Mouse (Mus musculus): Measurements from ENCODE around the gene Bhlhe41. TPM values are rescaled to one million over a fixed set of nuclear protein-coding genes. Genes with fewer than 3 reads are reported as not detected.

Gene Bhlhe41
- polyA plus RNA-seq, 1 experiment from 2014 or later = 0.45 TPM

DNA sequence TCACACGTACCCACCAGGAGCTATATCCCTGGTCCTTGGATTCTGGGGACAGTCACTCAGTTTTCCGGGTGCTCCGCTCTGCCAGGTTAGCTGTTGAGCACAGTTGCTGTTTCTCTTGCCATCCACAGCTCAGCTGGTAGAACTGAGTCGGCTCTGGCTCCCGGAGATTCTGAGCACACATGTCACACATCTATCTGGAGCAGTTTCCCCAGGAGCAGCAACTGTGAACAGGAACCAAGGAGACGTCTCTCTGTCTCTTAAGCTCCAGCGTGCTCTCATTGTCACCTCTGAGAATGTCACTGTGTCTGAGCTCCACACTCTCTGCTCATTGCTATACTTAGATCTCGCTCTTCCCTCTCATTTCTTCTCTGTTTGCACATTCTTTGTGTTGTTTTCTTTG, 32.4 kb downstream of the Bhlhe41 start:
- H3K4me2 ChIP-seq = no peak overlapping the region
- no peaks in the 10 kb centered on the region for H3K9me3 ChIP-seq (ENCODE audit: control insufficient read depth, low read length)
- no peak for DNase-seq (ENCODE audit: low spot score)

DNA sequence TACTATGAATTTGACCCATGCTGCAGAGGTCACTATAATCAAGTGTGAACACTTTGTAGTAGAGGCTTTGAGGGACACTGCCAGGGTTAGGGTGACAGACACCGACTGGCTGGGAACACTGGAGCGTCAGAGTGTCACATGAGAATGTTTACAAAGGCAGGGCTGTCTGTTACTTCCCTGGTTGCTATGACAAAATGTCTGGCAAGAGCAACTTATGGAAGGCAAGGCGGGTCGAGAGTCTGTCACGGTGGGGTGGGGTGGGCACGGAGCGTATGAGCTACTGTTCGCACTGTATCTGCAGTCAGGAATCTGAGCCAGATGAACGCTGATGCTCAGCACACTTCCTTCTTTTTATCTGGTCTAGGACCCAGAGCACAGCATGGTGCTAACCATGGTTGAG, 34.7 kb downstream of the Bhlhe41 start:
- Histone ChIP-seq H3K27me3 (replicated peaks; ENCODE audit: control insufficient read depth, insufficient read depth, low read length) (no peaks in the 10 kb centered on the region), H3K4me3 (ENCODE audit: low read depth, low read length) (no peak overlapping the region), H3K4me2 (no peak overlapping the region), H3K9me3 (ENCODE audit: control insufficient read depth, low read length) (no peaks in the 10 kb centered on the region), H3K36me3 (ENCODE audit: control insufficient read depth, insufficient read depth, low read length) (no peaks in the 10 kb centered on the region), H3K9ac (ENCODE audit: low read depth, low read length) (no peak overlapping the region), H3K27ac (ENCODE audit: low read depth, low read length) (no peak overlapping the region), H3K4me1 (replicated peaks; ENCODE audit: control insufficient read depth, insufficient read depth, low read length) (no peaks in the 10 kb centered on the region)
- DNase-seq (ENCODE audit: low spot score) (no peak), ATAC-seq (replicated peaks; ENCODE audit: low FRiP score) (no peak)
- 58% methylated on average over 9 of the region's 9 CpGs for WGBS

More for the DNA sequence above, 32.4 kb downstream of the Bhlhe41 start:
- no peak for ATAC-seq (replicated peaks; ENCODE audit: low FRiP score)
- no peaks in the 10 kb centered on the region for H3K27me3 ChIP-seq (replicated peaks; ENCODE audit: control insufficient read depth, insufficient read depth, low read length)
- no peaks in the 10 kb centered on the region for H3K4me1 ChIP-seq (replicated peaks; ENCODE audit: control insufficient read depth, insufficient read depth, low read length)
- WGBS = 74% methylated on average over 8 of the region's 8 CpGs
- H3K4me3 ChIP-seq (ENCODE audit: low read depth, low read length) = no peak overlapping the region
- no peak overlapping the region for H3K27ac ChIP-seq (ENCODE audit: low read depth, low read length)
- H3K9ac ChIP-seq (ENCODE audit: low read depth, low read length) = no peak overlapping the region
- H3K36me3 ChIP-seq (ENCODE audit: control insufficient read depth, insufficient read depth, low read length) = no peaks in the 10 kb centered on the region

DNA sequence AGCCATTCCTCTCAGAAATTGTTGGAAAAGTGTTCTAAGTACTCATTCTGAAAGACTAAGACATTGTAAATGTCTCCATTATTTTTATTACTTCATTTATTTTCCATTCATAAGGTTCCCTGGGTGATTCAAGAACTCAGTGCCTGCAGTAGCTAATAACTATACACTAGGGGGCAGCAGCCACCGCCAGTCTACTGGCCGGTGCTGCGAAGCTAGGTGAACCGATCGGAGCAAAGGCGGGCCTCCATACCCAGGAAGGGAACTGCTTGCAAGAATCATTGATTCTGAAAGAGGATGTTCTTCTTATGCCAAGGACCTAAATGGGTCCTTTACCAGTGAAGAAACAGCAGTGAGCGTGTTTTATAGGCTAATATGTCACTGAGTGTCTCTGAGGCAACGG, 35.2 kb downstream of the Bhlhe41 start:
- Histone ChIP-seq H3K9ac (ENCODE audit: low read depth, low read length) (no peak overlapping the region), H3K4me1 (replicated peaks; ENCODE audit: control insufficient read depth, insufficient read depth, low read length) (no peaks in the 10 kb centered on the region), H3K36me3 (ENCODE audit: control insufficient read depth, insufficient read depth, low read length) (no peaks in the 10 kb centered on the region), H3K4me2 (no peak overlapping the region), H3K27ac (ENCODE audit: low read depth, low read length) (no peak overlapping the region), H3K4me3 (ENCODE audit: low read depth, low read length) (no peak overlapping the region), H3K9me3 (ENCODE audit: control insufficient read depth, low read length) (no peaks in the 10 kb centered on the region), H3K27me3 (replicated peaks; ENCODE audit: control insufficient read depth, insufficient read depth, low read length) (no peaks in the 10 kb centered on the region)
- WGBS = 20% methylated on average over 8 of the region's 8 CpGs
- no peak for DNase-seq (ENCODE audit: low spot score)
- no peak for ATAC-seq (replicated peaks; ENCODE audit: low FRiP score)

DNA sequence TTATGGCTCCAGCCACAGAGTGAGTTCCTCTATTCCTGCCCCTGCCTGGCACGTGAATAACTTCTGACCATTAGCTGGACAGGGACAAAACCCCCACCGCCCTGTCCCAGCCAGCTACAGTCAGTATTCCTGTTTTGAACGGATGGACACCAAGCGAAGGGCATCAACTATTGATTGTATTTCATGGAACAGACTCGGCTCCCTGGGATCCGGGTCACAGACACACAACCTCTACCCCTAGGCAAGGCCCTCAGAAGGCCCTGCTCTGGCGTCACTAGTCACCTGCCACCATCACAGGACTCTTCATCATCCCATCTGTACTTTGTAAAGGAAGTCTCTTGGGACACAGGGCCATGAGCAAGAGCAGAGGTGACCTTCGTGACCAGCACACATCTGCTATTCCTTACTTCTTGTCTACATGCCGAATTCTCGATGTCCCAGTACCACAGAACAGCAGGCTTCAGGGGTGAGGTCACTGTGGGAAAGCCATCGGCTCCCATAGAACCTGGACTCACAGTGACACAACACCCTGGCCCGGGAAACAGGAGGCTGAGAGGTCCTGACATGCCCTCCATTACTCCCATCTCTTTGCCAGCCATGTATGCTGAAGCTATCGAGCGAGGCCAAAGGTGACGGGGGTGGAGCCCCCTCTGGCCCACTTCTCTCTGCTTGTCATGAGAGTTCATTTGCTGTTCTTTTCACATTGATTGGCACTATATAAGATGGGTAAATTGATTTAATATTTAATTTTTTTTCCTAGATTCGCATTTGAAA, 36.1 kb downstream of the Bhlhe41 start:
- peak; percentile 12; the same call in 1 of the 2 replicates for ATAC-seq (replicated peaks; ENCODE audit: low FRiP score)
- no peaks in the 10 kb centered on the region for H3K36me3 ChIP-seq (ENCODE audit: control insufficient read depth, insufficient read depth, low read length)
- 77% methylated on average over 16 of the region's 16 CpGs for WGBS

DNA sequence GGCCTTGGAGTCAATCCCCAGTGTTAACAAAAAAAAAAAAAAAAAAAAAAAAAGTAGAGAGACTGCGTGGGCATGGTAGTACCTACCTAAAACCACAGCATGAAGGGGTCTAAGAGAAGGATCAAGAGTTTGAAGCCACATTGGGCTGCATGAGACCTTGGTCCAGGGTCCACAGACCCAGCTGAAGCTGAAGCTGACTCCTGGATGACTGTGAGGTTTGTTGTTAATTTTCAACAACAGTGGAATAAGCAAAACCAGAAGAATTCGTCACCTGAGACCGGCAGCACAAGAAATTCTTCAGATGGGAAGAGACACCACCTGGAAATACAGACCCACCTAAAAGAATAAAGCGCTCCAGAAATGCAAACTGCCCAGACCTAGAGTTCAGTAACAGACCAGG, 39.1 kb downstream of the Bhlhe41 start:
- H3K27ac ChIP-seq (ENCODE audit: low read depth, low read length) = no peak overlapping the region

More for the DNA sequence above, 36.1 kb downstream of the Bhlhe41 start:
- Histone ChIP-seq H3K9me3 (ENCODE audit: control insufficient read depth, low read length) (no peaks in the 10 kb centered on the region), H3K27me3 (replicated peaks; ENCODE audit: control insufficient read depth, insufficient read depth, low read length) (no peaks in the 10 kb centered on the region), H3K9ac (ENCODE audit: low read depth, low read length) (no peak overlapping the region), H3K4me2 (no peak overlapping the region), H3K27ac (ENCODE audit: low read depth, low read length) (no peak overlapping the region), H3K4me1 (replicated peaks; ENCODE audit: control insufficient read depth, insufficient read depth, low read length) (no peaks in the 10 kb centered on the region), H3K4me3 (ENCODE audit: low read depth, low read length) (no peak overlapping the region)
- DNase-seq (ENCODE audit: low spot score) = no peak

DNA sequence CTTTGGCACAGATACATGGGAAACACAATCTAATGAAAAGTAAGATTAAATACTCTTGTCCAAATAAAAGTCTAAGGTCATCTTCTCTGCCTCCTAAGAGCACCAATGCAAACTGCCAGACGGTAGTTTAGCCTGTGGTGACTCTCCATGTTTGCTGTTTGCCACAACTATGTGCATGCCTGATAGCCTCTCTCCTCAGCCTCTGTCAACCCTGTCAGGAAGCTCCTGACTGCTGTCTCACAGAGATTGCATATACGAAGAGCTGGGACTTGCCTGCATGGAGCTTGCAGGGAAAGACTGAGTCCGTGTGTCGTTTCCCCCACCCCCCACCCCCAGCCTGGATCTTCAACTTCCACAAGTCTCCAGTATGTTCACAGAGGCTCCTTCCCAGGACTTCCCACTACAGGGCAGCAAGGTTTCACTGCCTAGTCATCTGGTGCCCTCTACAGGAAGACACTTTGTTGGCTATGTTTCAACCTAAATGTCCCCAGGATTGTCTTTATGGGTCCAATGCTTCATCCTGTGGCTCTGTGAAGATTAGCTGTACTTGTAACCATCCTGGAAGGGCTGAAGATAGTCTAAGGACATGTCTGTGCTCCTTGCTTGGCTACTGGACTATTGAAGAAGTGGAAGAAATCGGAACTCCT, 41.6 kb downstream of the Bhlhe41 start:
- Histone ChIP-seq H3K27me3 (replicated peaks; ENCODE audit: control insufficient read depth, insufficient read depth, low read length) (no peaks in the 10 kb centered on the region), H3K4me3 (ENCODE audit: low read depth, low read length) (no peak overlapping the region), H3K9ac (ENCODE audit: low read depth, low read length) (no peak overlapping the region), H3K4me2 (no peak overlapping the region), H3K9me3 (ENCODE audit: control insufficient read depth, low read length) (no peaks in the 10 kb centered on the region), H3K27ac (ENCODE audit: low read depth, low read length) (no peak overlapping the region), H3K36me3 (ENCODE audit: control insufficient read depth, insufficient read depth, low read length) (no peaks in the 10 kb centered on the region), H3K4me1 (replicated peaks; ENCODE audit: control insufficient read depth, insufficient read depth, low read length) (no peaks in the 10 kb centered on the region)
- DNase-seq (ENCODE audit: low spot score) = no peak
- WGBS = 29% methylated on average over 5 of the region's 5 CpGs
- ATAC-seq (replicated peaks; ENCODE audit: low FRiP score) = peak; percentile 48; the same call in 1 of the 2 replicates

More for the DNA sequence above, 39.1 kb downstream of the Bhlhe41 start:
- H3K9me3 ChIP-seq (ENCODE audit: control insufficient read depth, low read length) = no peaks in the 10 kb centered on the region
- H3K4me2 ChIP-seq = no peak overlapping the region
- H3K4me1 ChIP-seq (replicated peaks; ENCODE audit: control insufficient read depth, insufficient read depth, low read length) = no peaks in the 10 kb centered on the region
- ATAC-seq (replicated peaks; ENCODE audit: low FRiP score) (no peak), DNase-seq (ENCODE audit: low spot score) (no peak)
- WGBS = 90% methylated on average over 4 of the region's 4 CpGs
- no peaks in the 10 kb centered on the region for H3K27me3 ChIP-seq (replicated peaks; ENCODE audit: control insufficient read depth, insufficient read depth, low read length)
- H3K9ac ChIP-seq (ENCODE audit: low read depth, low read length) = no peak overlapping the region
- H3K36me3 ChIP-seq (ENCODE audit: control insufficient read depth, insufficient read depth, low read length) = no peaks in the 10 kb centered on the region
- H3K4me3 ChIP-seq (ENCODE audit: low read depth, low read length) = no peak overlapping the region

DNA sequence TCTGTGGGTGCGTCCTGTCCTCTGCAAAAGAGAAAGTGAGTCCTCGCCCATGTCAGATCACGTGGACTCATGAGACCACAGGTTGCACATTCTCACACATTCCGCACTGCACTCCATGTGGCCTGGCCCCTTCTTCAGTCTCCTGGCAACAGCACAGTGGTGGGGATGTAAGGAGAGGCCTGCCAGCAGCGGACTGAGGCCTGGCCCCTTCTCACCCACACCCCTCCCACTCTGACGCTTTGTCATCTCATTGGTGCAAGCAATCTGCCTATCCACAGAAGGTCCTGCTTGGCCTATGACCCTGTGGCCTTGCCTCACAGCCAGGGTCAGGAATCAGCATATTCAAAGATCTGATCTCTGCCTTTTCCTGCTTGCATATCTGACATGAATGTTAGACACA, 42.3 kb downstream of the Bhlhe41 start:
- H3K27me3 ChIP-seq (replicated peaks; ENCODE audit: control insufficient read depth, insufficient read depth, low read length) = no peaks in the 10 kb centered on the region
- H3K27ac ChIP-seq (ENCODE audit: low read depth, low read length) = no peak overlapping the region
- H3K9me3 ChIP-seq (ENCODE audit: control insufficient read depth, low read length) = no peaks in the 10 kb centered on the region
- H3K9ac ChIP-seq (ENCODE audit: low read depth, low read length) = no peak overlapping the region
- WGBS = 58% methylated on average over 6 of the region's 6 CpGs
- H3K36me3 ChIP-seq (ENCODE audit: control insufficient read depth, insufficient read depth, low read length) = no peaks in the 10 kb centered on the region
- DNase-seq (ENCODE audit: low spot score) (no peak), ATAC-seq (replicated peaks; ENCODE audit: low FRiP score) (peak; percentile 69)
- H3K4me1 ChIP-seq (replicated peaks; ENCODE audit: control insufficient read depth, insufficient read depth, low read length) = no peaks in the 10 kb centered on the region
- no peak overlapping the region for H3K4me3 ChIP-seq (ENCODE audit: low read depth, low read length)
- H3K4me2 ChIP-seq = no peak overlapping the region

DNA sequence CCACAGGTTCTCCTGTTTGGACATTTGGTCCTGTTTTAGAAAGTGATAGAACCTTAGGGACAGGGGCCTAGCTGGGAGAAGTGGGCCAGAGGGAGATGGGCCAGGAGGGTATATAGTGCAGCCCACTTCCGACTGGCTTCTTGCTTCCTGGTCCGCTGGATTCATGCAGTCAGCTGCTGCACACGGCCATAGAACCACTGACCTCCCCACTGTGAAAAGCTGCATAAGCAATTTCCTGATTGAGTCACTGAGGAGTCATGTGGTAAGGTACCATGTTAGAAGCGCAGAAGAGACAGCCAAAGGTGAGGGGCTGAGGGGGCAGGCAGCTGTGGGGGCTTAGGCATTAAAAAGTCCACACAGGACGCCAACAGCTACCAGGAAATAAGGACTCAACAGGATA, 43.1 kb downstream of the Bhlhe41 start:
- 76% methylated on average over 5 of the region's 5 CpGs for WGBS
- Histone ChIP-seq H3K9ac (ENCODE audit: low read depth, low read length) (no peak overlapping the region), H3K36me3 (ENCODE audit: control insufficient read depth, insufficient read depth, low read length) (no peaks in the 10 kb centered on the region), H3K27me3 (replicated peaks; ENCODE audit: control insufficient read depth, insufficient read depth, low read length) (no peaks in the 10 kb centered on the region), H3K4me3 (ENCODE audit: low read depth, low read length) (no peak overlapping the region), H3K27ac (ENCODE audit: low read depth, low read length) (no peak overlapping the region), H3K9me3 (ENCODE audit: control insufficient read depth, low read length) (no peaks in the 10 kb centered on the region), H3K4me2 (no peak overlapping the region), H3K4me1 (replicated peaks; ENCODE audit: control insufficient read depth, insufficient read depth, low read length) (no peaks in the 10 kb centered on the region)
- ATAC-seq (replicated peaks; ENCODE audit: low FRiP score) (no peak), DNase-seq (ENCODE audit: low spot score) (no peak)

DNA sequence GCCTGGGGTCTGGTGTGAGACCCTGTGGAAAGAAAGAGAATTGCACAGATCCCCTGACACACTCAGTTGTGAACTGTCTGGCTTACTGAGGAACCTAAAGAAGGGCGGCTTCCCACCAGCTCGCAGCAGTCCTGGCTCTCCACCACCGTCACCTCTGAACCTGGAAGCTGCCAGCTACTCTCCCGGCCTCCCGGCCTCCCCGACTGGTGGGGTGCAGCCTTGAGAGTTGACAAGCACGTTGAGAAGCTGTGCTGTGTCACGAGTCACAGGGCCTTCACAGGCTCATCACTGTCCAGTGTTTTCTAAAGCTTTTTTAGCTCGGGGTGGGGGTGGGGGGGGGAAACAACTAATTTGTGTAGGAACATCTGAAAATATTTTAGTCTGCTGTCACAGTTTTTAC, 46.2 kb downstream of the Bhlhe41 start:
- H3K27ac ChIP-seq (ENCODE audit: low read depth, low read length) = no peak overlapping the region
- no peaks in the 10 kb centered on the region for H3K36me3 ChIP-seq (ENCODE audit: control insufficient read depth, insufficient read depth, low read length)
- H3K4me3 ChIP-seq (ENCODE audit: low read depth, low read length) = no peak overlapping the region

More for the DNA sequence above, 46.2 kb downstream of the Bhlhe41 start:
- Histone ChIP-seq H3K4me1 (replicated peaks; ENCODE audit: control insufficient read depth, insufficient read depth, low read length) (no peaks in the 10 kb centered on the region), H3K9ac (ENCODE audit: low read depth, low read length) (no peak overlapping the region), H3K4me2 (no peak overlapping the region), H3K27me3 (replicated peaks; ENCODE audit: control insufficient read depth, insufficient read depth, low read length) (no peaks in the 10 kb centered on the region), H3K9me3 (ENCODE audit: control insufficient read depth, low read length) (no peaks in the 10 kb centered on the region)
- WGBS = 86% methylated on average over 9 of the region's 9 CpGs
- DNase-seq (ENCODE audit: low spot score) (no peak), ATAC-seq (replicated peaks; ENCODE audit: low FRiP score) (no peak)
